Mouse (Mus musculus): ENCODE measurements around the gene Ppp1r14c.

DNA sequence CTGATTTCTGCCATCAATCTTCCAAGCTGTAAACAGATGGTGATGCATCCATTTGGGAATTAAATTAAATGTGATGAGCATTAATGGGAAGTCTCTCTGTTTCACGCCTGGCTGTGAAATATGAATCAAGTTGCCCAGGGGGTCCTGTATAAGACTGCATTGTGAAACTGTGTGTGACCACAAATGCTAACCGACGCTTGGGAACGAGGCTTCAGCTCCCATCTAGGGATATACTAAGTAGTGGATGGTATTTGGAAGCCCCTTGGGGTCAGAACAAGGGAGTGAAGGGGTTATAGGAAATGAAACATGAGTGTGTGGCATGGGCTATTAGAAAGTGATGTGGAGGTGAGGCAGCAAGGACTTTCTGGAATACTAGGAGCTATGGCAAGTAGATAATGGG, 86.1 kb downstream of the Ppp1r14c start:
- TF ChIP-seq CTCF (IDR thresholded peaks at IDR 0.05; ENCODE audit: control insufficient read depth, insufficient read depth, insufficient read length) (no peak), USF1 (IDR thresholded peaks at IDR 0.05; ENCODE audit: low read depth) (no peak), MYOG (IDR thresholded peaks at IDR 0.05; ENCODE audit: control insufficient read depth, extremely low read depth, insufficient read length) (no peak), CEBPB (IDR thresholded peaks at IDR 0.05; ENCODE audit: low read depth) (no peak), MAX (IDR thresholded peaks at IDR 0.05) (no peak), MYOD1 (IDR thresholded peaks at IDR 0.05; ENCODE audit: control insufficient read depth, insufficient read length, low read depth) (no peak)

Data from C2C12 (cell line).